In the genomic region with DNA sequence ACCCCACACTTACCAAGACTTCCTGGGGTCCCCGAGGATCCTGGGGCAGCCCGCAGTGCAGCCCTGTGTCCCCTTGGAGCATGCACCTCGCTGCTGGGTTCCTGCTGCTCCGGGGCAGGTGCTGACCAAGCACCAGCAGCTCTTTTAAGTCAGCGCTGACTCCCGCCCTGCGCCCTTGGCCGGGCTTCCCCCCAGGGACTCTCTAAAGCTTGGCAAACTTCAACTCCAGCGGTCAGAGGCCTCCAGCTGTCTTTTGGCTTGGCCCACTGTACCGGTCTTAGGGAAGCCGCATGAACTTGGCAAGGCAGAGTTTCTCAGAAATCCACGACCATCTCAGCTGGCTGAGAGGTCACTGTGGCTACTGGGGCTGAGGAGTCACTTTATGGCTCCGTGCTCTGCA, we compare ENCODE assay signal across 8 mouse cellular contexts. TPM values are rescaled to one million over a fixed set of nuclear protein-coding genes. Genes with fewer than 3 reads are reported as not detected.
DNase-seq lines count a peak whose midpoint lies in the region; ATAC-seq lines count a peak whose summit lies in the region.

A gene (minus strand): TSS at position 111 of the 400 bp plus-strand sequence.

- WGBS in intestine, embryonic 16.5 days, result 11% methylated on average over 13 of the region's 13 CpGs

- no peaks in the 10 kb centered on the region for H3K9me3 ChIP-seq in intestine, embryonic 16.5 days (ENCODE audit: control insufficient read depth, low read length)

- H3K36me3 ChIP-seq in intestine, embryonic 16.5 days (ENCODE audit: control insufficient read depth, insufficient read depth, low read length), result no peaks in the 10 kb centered on the region

- 0 out of 2 replicates have a peak within 1 kb of the TSS, but pooled peaks have one; percentile 14 for H3K4me2 ChIP-seq in intestine, embryonic 16.5 days (ENCODE audit: low read depth, low read length)

- ATAC-seq in intestine, embryonic 16.5 days, result 0 out of 2 replicates have a peak, but pooled peaks have one; percentile 50

- H3K27ac ChIP-seq in intestine, embryonic 16.5 days (ENCODE audit: low read length), result peak within 1 kb of the TSS; percentile 19; the same call in 1 of the 2 replicates

- DNase-seq in adrenal gland, adult 18-20 months (ENCODE audit: low spot score in 2 of 2), result peak; percentile 13 to 24
- DNase-seq in gastrocnemius, adult 8-10 months (ENCODE audit: low spot score in 2 of 2), result peak; percentile 24 to 44
- DNase-seq in lung, postnatal 10 days, result peak; percentile 66
- no peak for DNase-seq in right cerebral cortex, postnatal 36 days (ENCODE audit: low spot score in 2 of 2)
- DNase-seq in thymus, postnatal 14 days, result no peak
- no peak for DNase-seq in cerebellum, postnatal 4 days (ENCODE audit: low spot score in 2 of 2)
- no peak for DNase-seq in yolk sac, embryonic 10.5 days (ENCODE audit: low spot score)

- H3K27me3 ChIP-seq in intestine, embryonic 16.5 days (replicated peaks; ENCODE audit: control insufficient read depth, insufficient read depth, low read length), result no peaks in the 10 kb centered on the region

- H3K4me1 ChIP-seq in intestine, embryonic 16.5 days (ENCODE audit: control insufficient read depth, insufficient read depth, low read length), result peaks cover 3% of the 10 kb centered on the region; the same call in 1 of the 2 replicates

- 0 out of 2 replicates have a peak within 1 kb of the TSS, but pooled peaks have one; percentile 7 for H3K4me3 ChIP-seq in intestine, embryonic 16.5 days (ENCODE audit: low read length)

- peak within 1 kb of the TSS; percentile 23; the same call in 1 of the 2 replicates for H3K9ac ChIP-seq in intestine, embryonic 16.5 days (ENCODE audit: low read depth, low read length)

RNA-seq across cellular contexts. Expression of the gene that starts here (rescaled TPM):
- 1 to 10 TPM; 1.8 to 5.1 TPM for total RNA-seq in adrenal gland, adult 18-20 months (2021)
- total RNA-seq in gastrocnemius, adult 8-10 months (2022), result under 1 TPM in 3 of 4 experiments, not detected in 1; 0.09 to 0.13 (median 0.10) TPM
- polyA plus RNA-seq in intestine, embryonic 16.5 days (2015; fragmentation: Nextera tagmentation; extraction: Ambion mirVana), result 2.8 and 5.0 TPM in 2 replicates

Comparison
In these comparisons a context has a peak if more than half of its experiments do, and no peak if none do; other contexts are left out.
1. Peak in DNase-seq in gastrocnemius, adult 8-10 months; RNA of the gene not detected or under 1 TPM.
2. DNase-seq: peak in adrenal gland, adult 18-20 months (2 of 2) and lung, postnatal 10 days (single experiment); none in right cerebral cortex, postnatal 36 days (0 of 2), thymus, postnatal 14 days (single experiment), cerebellum, postnatal 4 days (0 of 2) and yolk sac, embryonic 10.5 days (single experiment).